Comparison of ENCODE assay signal across 9 mouse cellular contexts in genomic region chr11:102465713-102466436, GRCm38 (mm10). TPM values are rescaled to one million over a fixed set of nuclear protein-coding genes. Genes with fewer than 3 reads are reported as not detected.
DNase-seq lines count a peak whose midpoint lies in the region; ATAC-seq and TF ChIP-seq lines count a peak whose summit lies in the region.
"Had no signal": no experiment of that assay in that cellular context is flagged by ENCODE, and none has a peak within 500 bp of the region (broad histone marks: within the 10 kb centered on the region; RNA-seq: fewer than 3 reads in every experiment).

No protein-coding gene starts in this region.

- no peaks in the 10 kb centered on the region for H3K27me3 ChIP-seq in forebrain, postnatal 0 days (ENCODE audit: insufficient read depth, low read length)
- H3K27me3 ChIP-seq in lung, embryonic 14.5 days (ENCODE audit: insufficient read depth, low read length), result no peaks in the 10 kb centered on the region

- H3K4me1 ChIP-seq in forebrain, postnatal 0 days (ENCODE audit: insufficient read depth), result peaks cover 5% of the 10 kb centered on the region
- peaks cover 16% of the 10 kb centered on the region; the same call in 1 of the 2 replicates for H3K4me1 ChIP-seq in lung, embryonic 14.5 days (ENCODE audit: insufficient read depth)

- H3K4me3 ChIP-seq in forebrain, postnatal 0 days (ENCODE audit: low read depth, low read length), result no peak overlapping the region
- H3K4me3 ChIP-seq in lung, embryonic 14.5 days (ENCODE audit: low read depth, low read length), result no peak overlapping the region

- H3K9ac ChIP-seq in forebrain, postnatal 0 days, result no peak overlapping the region
- H3K9ac ChIP-seq in lung, embryonic 14.5 days, result no peak overlapping the region

- 0 out of 2 replicates have a peak overlapping the region, but pooled peaks have one; percentile 6 for H3K27ac ChIP-seq in forebrain, postnatal 0 days (ENCODE audit: low read depth, low read length)
- no peak overlapping the region for H3K27ac ChIP-seq in lung, embryonic 14.5 days (ENCODE audit: low read depth)

- H3K9me3 ChIP-seq in forebrain, postnatal 0 days (ENCODE audit: low read length), result no peaks in the 10 kb centered on the region
- no peaks in the 10 kb centered on the region for H3K9me3 ChIP-seq in lung, embryonic 14.5 days (ENCODE audit: low read depth, low read length)
- H3K9me3 ChIP-seq: G1E had no signal

- peak; percentile 70 for ATAC-seq in forebrain, postnatal 0 days
- ATAC-seq in lung, embryonic 14.5 days (ENCODE audit: insufficient read depth), result no peak

- H3K4me2 ChIP-seq in forebrain, postnatal 0 days (ENCODE audit: low read depth), result 0 out of 2 replicates have a peak overlapping the region, but pooled peaks have one; percentile 17
- peak overlapping the region; percentile 23 for H3K4me2 ChIP-seq in lung, embryonic 14.5 days

- 10% methylated on average over 26 of the region's 26 CpGs for WGBS in forebrain, postnatal 0 days
- WGBS in large intestine, adult 2 months, result 12% methylated on average over 26 of the region's 26 CpGs
- 15% methylated on average over 26 of the region's 26 CpGs for WGBS in lung, embryonic 14.5 days

- no peaks in the 10 kb centered on the region for H3K36me3 ChIP-seq in forebrain, postnatal 0 days (ENCODE audit: insufficient read depth)
- no peaks in the 10 kb centered on the region for H3K36me3 ChIP-seq in lung, embryonic 14.5 days (ENCODE audit: insufficient read depth)

- intact Hi-C loops in heart, postnatal 25 days (cut with DNase I), result no loop called here

- DNase-seq in urinary bladder, postnatal 14 days (ENCODE audit: low spot score), result peak; percentile 65
- no peak for DNase-seq in urinary bladder, adult 2 months (ENCODE audit: low spot score)
- DNase-seq in forebrain, postnatal 0 days, result peak; percentile 81
- peak; percentile 72 for DNase-seq in heart, postnatal 25 days (ENCODE audit: low spot score)
- peak; percentile 38 for DNase-seq in large intestine, adult 2 months (ENCODE audit: low read depth, low spot score)
- peak; percentile 73 for DNase-seq in lung, embryonic 14.5 days
- peak; percentile 76 to 77 for DNase-seq in right cerebral cortex, adult 2 months (ENCODE audit: low spot score in 2 of 2)
- no peak for DNase-seq in thymus, postnatal 36 days

- no peak for TF ChIP-seq CTCF in forebrain, postnatal 0 days (IDR thresholded peaks at IDR 0.05; ENCODE audit: low read depth)
- TF ChIP-seq CTCF in lung, embryonic 14.5 days (IDR thresholded peaks at IDR 0.05; ENCODE audit: low read depth), result no peak

RNA-seq across cellular contexts. Expression of gene Itga2b, which starts 4.0 kb away (rescaled TPM):
- 5.7 and 7.2 TPM in 2 replicates for polyA plus RNA-seq in urinary bladder, adult 2 months (2012; rRNA removed)
- total RNA-seq in forebrain, postnatal 0 days (2014; rRNA removed), result 2.2 and 3.7 TPM in 2 replicates
- polyA plus RNA-seq in forebrain, postnatal 0 days (2015; fragmentation: Nextera tagmentation; extraction: Ambion mirVana), result 8.7 and 12.4 TPM in 2 replicates
- total RNA-seq in heart, postnatal 25 days (2021), result 1 to 10 TPM; 3.5 to 4.5 TPM
- 1.9 and 3.4 TPM in 2 replicates for polyA plus RNA-seq in large intestine, adult 2 months (2012; rRNA removed)
- polyA plus RNA-seq in lung, embryonic 14.5 days (2014; fragmentation: Nextera tagmentation; extraction: Ambion mirVana), result 10.1 and 10.7 TPM in 2 replicates

RNA-seq across cellular contexts. Expression of gene Fam171a2, which starts 18.4 kb away (rescaled TPM):
- 6.9 and 10.4 TPM in 2 replicates for polyA plus RNA-seq in urinary bladder, adult 2 months (2012; rRNA removed)
- 351 and 361 TPM in 2 replicates for total RNA-seq in forebrain, postnatal 0 days (2014; rRNA removed)
- polyA plus RNA-seq in forebrain, postnatal 0 days (2015; fragmentation: Nextera tagmentation; extraction: Ambion mirVana), result 26.2 and 26.9 TPM in 2 replicates
- 1 to 10 TPM; 5.8 to 6.5 TPM for total RNA-seq in heart, postnatal 25 days (2021)
- 2.1 and 3.9 TPM in 2 replicates for polyA plus RNA-seq in large intestine, adult 2 months (2012; rRNA removed)
- polyA plus RNA-seq in lung, embryonic 14.5 days (2014; fragmentation: Nextera tagmentation; extraction: Ambion mirVana), result 7.4 and 8.3 TPM in 2 replicates

RNA-seq across cellular contexts. Expression of gene Grn, which starts 35.8 kb away (rescaled TPM):
- polyA plus RNA-seq in urinary bladder, adult 2 months (2012; rRNA removed), result 190 and 251 TPM in 2 replicates
- 49.5 and 66.2 TPM in 2 replicates for total RNA-seq in forebrain, postnatal 0 days (2014; rRNA removed)
- 72.3 and 86.6 TPM in 2 replicates for polyA plus RNA-seq in forebrain, postnatal 0 days (2015; fragmentation: Nextera tagmentation; extraction: Ambion mirVana)
- 100 to 1,000 TPM; 101 to 104 TPM for total RNA-seq in heart, postnatal 25 days (2021)
- 110 and 122 TPM in 2 replicates for polyA plus RNA-seq in large intestine, adult 2 months (2012; rRNA removed)
- 113 and 116 TPM in 2 replicates for polyA plus RNA-seq in lung, embryonic 14.5 days (2014; fragmentation: Nextera tagmentation; extraction: Ambion mirVana)

RNA-seq across cellular contexts. Expression of gene Slc25a39, which starts 58.1 kb away (rescaled TPM):
- polyA plus RNA-seq in urinary bladder, adult 2 months (2012; rRNA removed), result 80.3 and 88.2 TPM in 2 replicates
- 96.3 and 114 TPM in 2 replicates for total RNA-seq in forebrain, postnatal 0 days (2014; rRNA removed)
- 120 and 129 TPM in 2 replicates for polyA plus RNA-seq in forebrain, postnatal 0 days (2015; fragmentation: Nextera tagmentation; extraction: Ambion mirVana)
- 100 to 1,000 TPM; 163 to 175 TPM for total RNA-seq in heart, postnatal 25 days (2021)
- polyA plus RNA-seq in large intestine, adult 2 months (2012; rRNA removed), result 332 and 343 TPM in 2 replicates
- 223 and 244 TPM in 2 replicates for polyA plus RNA-seq in lung, embryonic 14.5 days (2014; fragmentation: Nextera tagmentation; extraction: Ambion mirVana)

Comparison
In these comparisons a context has a peak if more than half of its experiments do, and no peak if none do; other contexts are left out.
1. DNase-seq: peak in urinary bladder, postnatal 14 days (single experiment), forebrain, postnatal 0 days (single experiment), heart, postnatal 25 days (single experiment), large intestine, adult 2 months (single experiment), lung, embryonic 14.5 days (single experiment) and right cerebral cortex, adult 2 months (2 of 2); none in urinary bladder, adult 2 months (single experiment) and thymus, postnatal 36 days (0 of 2).